Mouse (Mus musculus): ENCODE data around the gene 2810006K23Rik. TPM values are rescaled to one million over a fixed set of nuclear protein-coding genes. Genes with fewer than 3 reads are reported as not detected.
A peak's percentile ranks its signal among the peaks of the same experiment; 100 is the strongest.

2810006K23Rik gene
- polyA plus RNA-seq, 1 experiment from 2014 or later, result 20.8 TPM

DNA sequence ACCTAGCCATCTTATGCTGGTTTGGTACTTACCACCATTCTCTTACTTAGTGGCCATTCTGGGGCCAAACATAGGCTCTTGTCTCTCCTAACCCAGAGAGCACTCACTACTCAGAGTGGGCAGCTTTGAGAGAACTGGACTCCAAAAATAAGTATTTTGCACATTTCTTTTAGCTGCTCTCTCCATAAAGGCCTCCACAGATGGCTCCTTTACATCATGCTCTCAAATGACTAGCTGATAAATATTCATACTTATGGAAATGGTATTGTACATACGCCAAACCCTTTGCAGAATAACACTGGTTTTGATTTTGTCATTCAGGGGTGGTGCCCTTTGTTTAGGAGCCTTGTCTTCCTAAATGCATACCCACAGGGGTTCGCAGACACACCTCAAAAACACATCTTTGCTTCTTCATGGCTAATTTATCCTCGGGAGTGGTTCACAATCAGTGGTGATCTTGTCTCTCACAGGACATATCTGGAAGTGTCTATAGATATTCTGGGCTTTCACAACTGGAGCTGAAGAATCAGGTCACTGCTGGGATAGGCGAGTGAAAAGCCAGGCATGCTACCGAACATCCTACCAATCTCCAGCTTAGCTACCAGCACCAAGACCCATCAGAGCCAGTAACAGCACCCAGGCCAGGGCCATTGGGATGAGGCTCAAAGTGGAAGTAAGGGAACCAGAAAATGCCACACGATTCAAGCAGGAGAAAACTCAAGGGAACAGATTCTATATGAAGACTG lies 36.5 kb downstream of the 2810006K23Rik start:
- ATAC-seq, result no peak
- Histone ChIP-seq H3K27ac (peak overlapping the region; percentile 36; the same call in 1 of the 2 replicates), H3K4me2 (no peak overlapping the region), H3K27me3 (no peaks in the 10 kb centered on the region), H3K9ac (no peak overlapping the region), H3K4me1 (no peaks in the 10 kb centered on the region), H3K9me3 (replicated peaks) (no peaks in the 10 kb centered on the region), H3K4me3 (no peak overlapping the region), H3K36me3 (ENCODE audit: poor library complexity, severe bottlenecking) (peaks cover 13% of the 10 kb centered on the region)
- 80% methylated on average over 6 of the region's 6 CpGs for WGBS

DNA sequence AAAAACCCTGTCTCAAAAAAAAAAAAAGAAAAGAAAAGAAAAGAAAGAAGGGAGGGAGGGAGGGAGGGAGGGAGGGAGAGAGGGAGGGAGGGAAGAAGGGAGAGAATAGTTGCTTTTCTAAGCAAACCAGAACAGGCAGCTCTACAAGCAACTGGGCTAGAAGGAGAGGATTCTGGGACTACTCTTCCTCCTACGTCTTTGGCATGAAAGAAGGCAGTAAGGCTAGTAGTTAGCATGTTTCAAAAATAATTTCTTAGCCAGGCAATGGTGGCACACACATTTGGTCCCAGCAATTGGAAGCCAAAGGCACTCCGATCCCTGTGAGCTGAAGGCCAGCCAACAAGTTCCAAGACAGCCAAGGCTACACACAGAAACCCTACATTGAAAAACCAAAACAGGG lies 37.9 kb downstream of the 2810006K23Rik start:
- no peak overlapping the region for H3K4me2 ChIP-seq
- H3K9me3 ChIP-seq (replicated peaks), result no peaks in the 10 kb centered on the region
- no peak overlapping the region for H3K9ac ChIP-seq
- H3K4me3 ChIP-seq, result no peak overlapping the region
- H3K27me3 ChIP-seq, result no peaks in the 10 kb centered on the region
- no peak for ATAC-seq
- no peaks in the 10 kb centered on the region for H3K4me1 ChIP-seq
- H3K27ac ChIP-seq, result no peak overlapping the region
- 88% methylated on average over 2 of the region's 2 CpGs for WGBS
- peaks cover 26% of the 10 kb centered on the region for H3K36me3 ChIP-seq (ENCODE audit: poor library complexity, severe bottlenecking)

DNA sequence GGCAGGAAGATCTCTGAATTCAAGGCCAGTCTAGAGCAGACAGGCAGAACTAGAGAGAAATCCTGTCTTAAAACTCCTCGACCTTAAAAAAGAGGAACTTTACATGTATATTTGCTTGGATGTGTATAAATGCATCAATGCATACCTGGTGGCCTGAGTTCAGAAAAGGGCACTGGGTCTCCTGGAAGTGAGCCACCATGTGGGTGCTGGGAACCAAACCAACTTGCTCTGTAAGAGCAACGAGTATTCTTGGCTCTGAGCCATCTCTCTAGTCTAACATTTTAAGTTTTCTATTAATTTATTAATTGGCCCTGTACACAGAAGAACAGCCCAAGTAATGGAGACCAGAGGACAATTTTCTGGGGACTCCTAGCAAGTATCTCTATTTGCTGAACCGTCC lies 38.8 kb downstream of the 2810006K23Rik start:
- WGBS, result 90% methylated on average over 3 of the region's 3 CpGs

DNA sequence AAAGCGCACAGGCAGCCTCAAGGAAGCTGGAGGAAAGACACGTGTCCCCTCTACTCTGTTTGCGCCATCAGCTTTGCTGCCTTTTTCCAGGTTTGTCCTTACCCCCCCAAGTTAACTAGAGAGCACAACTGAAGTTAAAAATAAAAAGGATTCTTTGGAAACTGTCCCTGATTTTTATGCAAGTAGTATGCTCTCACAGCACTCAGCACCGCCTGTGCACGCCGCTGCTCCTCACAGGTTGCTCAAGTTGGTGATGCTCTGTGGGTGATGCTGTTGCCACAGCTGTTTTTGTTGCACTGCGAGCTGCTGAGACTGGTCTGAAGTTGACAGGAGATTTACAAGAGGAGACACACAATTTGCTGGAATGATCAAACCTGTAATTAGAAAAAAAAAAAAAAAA lies 46.4 kb downstream of the 2810006K23Rik start:
- WGBS, result 99% methylated on average over 7 of the region's 7 CpGs
- H3K4me2 ChIP-seq, result no peak overlapping the region
- no peaks in the 10 kb centered on the region for H3K27me3 ChIP-seq
- no peaks in the 10 kb centered on the region for H3K4me1 ChIP-seq
- H3K4me3 ChIP-seq, result no peak overlapping the region
- H3K36me3 ChIP-seq (ENCODE audit: poor library complexity, severe bottlenecking), result peaks cover 90% of the 10 kb centered on the region
- no peak for ATAC-seq
- H3K9ac ChIP-seq, result no peak overlapping the region
- H3K27ac ChIP-seq, result no peak overlapping the region
- no peaks in the 10 kb centered on the region for H3K9me3 ChIP-seq (replicated peaks)

More for the DNA sequence above, 38.8 kb downstream of the 2810006K23Rik start:
- no peak overlapping the region for H3K27ac ChIP-seq
- H3K36me3 ChIP-seq (ENCODE audit: poor library complexity, severe bottlenecking), result peaks cover 35% of the 10 kb centered on the region
- ATAC-seq, result no peak
- H3K27me3 ChIP-seq, result no peaks in the 10 kb centered on the region
- H3K9me3 ChIP-seq (replicated peaks), result no peaks in the 10 kb centered on the region
- no peak overlapping the region for H3K4me2 ChIP-seq
- H3K4me1 ChIP-seq, result no peaks in the 10 kb centered on the region
- H3K9ac ChIP-seq, result no peak overlapping the region
- H3K4me3 ChIP-seq, result no peak overlapping the region

DNA sequence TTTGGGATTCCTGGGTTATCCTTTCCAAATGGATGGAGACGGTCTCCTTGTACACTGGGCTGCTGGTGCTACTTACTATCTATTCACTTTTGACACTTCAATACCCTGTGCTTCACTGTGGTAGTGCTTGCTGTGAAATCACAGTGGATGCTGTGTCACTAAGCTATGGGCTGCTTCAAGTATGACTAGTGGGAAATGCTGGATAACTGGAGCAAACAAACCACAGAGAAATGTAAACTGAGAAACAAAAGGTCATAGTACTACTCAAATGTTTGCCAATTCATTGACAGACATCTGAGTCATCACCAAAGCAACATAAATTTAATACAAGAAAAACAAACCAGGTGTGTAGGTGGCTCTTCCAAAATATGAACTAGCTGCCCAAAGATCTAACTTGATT lies 48.5 kb downstream of the 2810006K23Rik start:
- Histone ChIP-seq H3K36me3 (ENCODE audit: poor library complexity, severe bottlenecking) (peaks cover 90% of the 10 kb centered on the region), H3K4me1 (no peaks in the 10 kb centered on the region), H3K9me3 (replicated peaks) (no peaks in the 10 kb centered on the region), H3K27me3 (no peaks in the 10 kb centered on the region), H3K27ac (no peak overlapping the region), H3K4me2 (no peak overlapping the region), H3K4me3 (no peak overlapping the region), H3K9ac (no peak overlapping the region)
- no peak for ATAC-seq
- WGBS, result 95% methylated on average over 1 of the region's 1 CpGs

DNA sequence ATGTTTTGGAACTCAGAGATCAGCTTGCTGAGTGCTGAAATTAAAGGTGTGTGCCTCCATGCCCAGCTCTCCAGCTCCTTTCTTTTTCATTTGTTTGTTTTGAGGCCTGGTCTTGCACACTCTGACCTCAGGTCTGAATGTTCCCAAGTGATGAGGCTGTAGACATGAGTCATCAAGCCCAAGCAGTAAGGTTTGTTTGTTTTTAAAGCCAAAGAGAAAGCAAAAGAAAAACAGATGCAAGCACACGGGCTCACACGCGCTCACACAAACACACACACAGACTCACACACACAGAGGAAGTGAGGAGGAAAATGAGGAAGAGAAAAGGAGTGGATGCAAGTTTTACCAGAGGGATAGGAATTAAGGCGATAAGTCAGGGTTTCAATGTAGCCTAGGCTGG lies 49.3 kb downstream of the 2810006K23Rik start:
- WGBS, result 95% methylated on average over 4 of the region's 4 CpGs
- H3K4me1 ChIP-seq, result no peaks in the 10 kb centered on the region
- no peaks in the 10 kb centered on the region for H3K27me3 ChIP-seq
- H3K4me3 ChIP-seq, result no peak overlapping the region
- no peak overlapping the region for H3K4me2 ChIP-seq
- no peak overlapping the region for H3K27ac ChIP-seq
- H3K9me3 ChIP-seq (replicated peaks), result no peaks in the 10 kb centered on the region
- no peak overlapping the region for H3K9ac ChIP-seq
- no peak for ATAC-seq
- peaks cover 89% of the 10 kb centered on the region for H3K36me3 ChIP-seq (ENCODE audit: poor library complexity, severe bottlenecking)

DNA sequence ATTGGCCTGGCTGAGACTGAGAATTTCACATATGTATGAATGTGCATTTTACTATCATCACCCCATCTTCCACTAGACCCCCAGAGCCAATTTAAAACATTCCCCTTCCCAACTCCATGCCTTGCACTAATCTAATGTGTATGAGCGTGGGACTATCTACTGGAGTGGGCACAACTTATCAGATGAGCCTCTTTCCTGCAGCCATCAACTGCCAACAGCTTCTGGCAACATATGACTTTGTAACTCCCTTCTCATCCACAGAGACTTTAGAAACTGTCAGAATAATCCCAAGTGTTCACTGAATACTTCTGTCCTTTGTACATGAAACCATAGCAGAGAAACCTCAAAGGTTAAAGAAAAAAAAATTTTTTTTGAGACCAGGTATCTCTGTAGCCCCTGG lies 52.2 kb downstream of the 2810006K23Rik start:
- Histone ChIP-seq H3K4me1 (no peaks in the 10 kb centered on the region), H3K9me3 (replicated peaks) (no peaks in the 10 kb centered on the region), H3K4me2 (no peak overlapping the region), H3K36me3 (ENCODE audit: poor library complexity, severe bottlenecking) (peaks cover 90% of the 10 kb centered on the region), H3K27me3 (no peaks in the 10 kb centered on the region), H3K9ac (no peak overlapping the region), H3K27ac (no peak overlapping the region), H3K4me3 (no peak overlapping the region)
- ATAC-seq, result no peak
- WGBS, result 89% methylated on average over 1 of the region's 1 CpGs

DNA sequence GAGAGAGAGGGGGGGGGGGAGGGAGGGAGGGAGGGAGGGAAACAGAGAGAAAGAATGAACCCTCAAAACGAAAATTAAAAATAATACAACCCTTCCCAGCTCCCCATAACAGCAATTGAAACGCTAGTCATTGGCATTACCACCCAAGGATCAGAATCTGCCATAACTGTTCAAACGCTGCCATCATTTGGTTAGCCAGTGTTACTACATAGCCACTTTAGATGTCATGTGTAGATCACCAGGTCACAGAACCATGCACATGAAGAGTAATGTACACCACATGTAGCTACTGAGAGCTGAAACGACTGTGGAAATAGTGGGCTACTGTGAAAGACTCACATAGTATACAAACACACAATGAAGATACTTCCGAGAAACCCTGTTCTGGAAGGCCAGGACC lies 60.0 kb downstream of the 2810006K23Rik start:
- no peak for ATAC-seq
- H3K9ac ChIP-seq, result no peak overlapping the region
- no peaks in the 10 kb centered on the region for H3K27me3 ChIP-seq
- no peak overlapping the region for H3K4me3 ChIP-seq
- H3K27ac ChIP-seq, result no peak overlapping the region
- no peaks in the 10 kb centered on the region for H3K4me1 ChIP-seq
- H3K4me2 ChIP-seq, result no peak overlapping the region
- no peaks in the 10 kb centered on the region for H3K9me3 ChIP-seq (replicated peaks)
- WGBS, result 82% methylated on average over 5 of the region's 5 CpGs
- H3K36me3 ChIP-seq (ENCODE audit: poor library complexity, severe bottlenecking), result peaks cover 90% of the 10 kb centered on the region

Other genes with a start within 250 kb of the 2810006K23Rik start
- gene Abcb9, start 232.3 kb upstream of the 2810006K23Rik start, polyA plus RNA-seq (2015; fragmentation: Nextera tagmentation; extraction: Ambion mirVana), result 5.8 and 6.1 TPM in 2 replicates
- gene Ogfod2, start 215.8 kb upstream of the 2810006K23Rik start, polyA plus RNA-seq (2015; fragmentation: Nextera tagmentation; extraction: Ambion mirVana), result 23.5 and 24.3 TPM in 2 replicates
- 80.8 and 83.0 TPM in 2 replicates for gene Arl6ip4, start 212.0 kb upstream of the 2810006K23Rik start, polyA plus RNA-seq (2015; fragmentation: Nextera tagmentation; extraction: Ambion mirVana)
- gene Pitpnm2, start 78.3 kb upstream of the 2810006K23Rik start, polyA plus RNA-seq (2015; fragmentation: Nextera tagmentation; extraction: Ambion mirVana), result 5.4 and 6.5 TPM in 2 replicates
- gene Mphosph9, start 117 bp upstream of the 2810006K23Rik start, polyA plus RNA-seq (2015; fragmentation: Nextera tagmentation; extraction: Ambion mirVana), result 20.3 and 22.7 TPM in 2 replicates
- gene Cdk2ap1, start 35.0 kb downstream of the 2810006K23Rik start, polyA plus RNA-seq (2015; fragmentation: Nextera tagmentation; extraction: Ambion mirVana), result 77.4 and 78.9 TPM in 2 replicates
- 120 TPM in 2 replicates for gene Sbno1, start 97.9 kb downstream of the 2810006K23Rik start, polyA plus RNA-seq (2015; fragmentation: Nextera tagmentation; extraction: Ambion mirVana)
- gene Kmt5a, start 111.8 kb downstream of the 2810006K23Rik start, polyA plus RNA-seq (2015; fragmentation: Nextera tagmentation; extraction: Ambion mirVana), result 30.0 and 30.6 TPM in 2 replicates
- 19.3 and 22.3 TPM in 2 replicates for gene Rilpl2, start 150.3 kb downstream of the 2810006K23Rik start, polyA plus RNA-seq (2015; fragmentation: Nextera tagmentation; extraction: Ambion mirVana)
- gene Snrnp35, start 155.0 kb downstream of the 2810006K23Rik start, polyA plus RNA-seq (2015; fragmentation: Nextera tagmentation; extraction: Ambion mirVana), result 27.2 and 27.8 TPM in 2 replicates
- gene Rilpl1, start 203.3 kb downstream of the 2810006K23Rik start, polyA plus RNA-seq (2015; fragmentation: Nextera tagmentation; extraction: Ambion mirVana), result 10.4 and 10.6 TPM in 2 replicates
- gene Tmed2, start 212.6 kb downstream of the 2810006K23Rik start, polyA plus RNA-seq (2015; fragmentation: Nextera tagmentation; extraction: Ambion mirVana), result 378 and 389 TPM in 2 replicates
- gene Ddx55, start 224.8 kb downstream of the 2810006K23Rik start, polyA plus RNA-seq (2015; fragmentation: Nextera tagmentation; extraction: Ambion mirVana), result 23.3 and 25.5 TPM in 2 replicates

Data from forebrain, embryonic 13.5 days (tissue).